Mouse (Mus musculus): ENCODE data around the gene Slc44a1.

Slc44a1 gene

DNA sequence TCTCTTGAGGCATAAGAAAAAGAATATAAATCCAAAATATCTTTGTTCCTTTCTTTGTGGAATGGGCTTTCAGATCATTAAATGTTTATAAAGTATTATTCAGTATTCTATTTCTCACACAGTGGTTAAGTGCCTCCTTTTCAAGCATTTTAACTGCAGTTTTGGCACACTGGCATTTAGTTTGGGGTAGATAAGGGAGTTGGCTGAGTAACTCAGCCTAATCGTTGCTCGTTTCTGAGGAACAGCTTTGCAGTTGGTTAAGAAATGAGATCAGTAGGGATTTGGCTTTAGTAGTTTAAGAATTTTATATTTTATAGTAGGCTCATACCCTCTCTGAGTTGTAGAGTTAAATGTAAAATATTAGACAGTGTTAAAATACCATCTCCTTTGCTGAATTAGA is 97.3 kb downstream of the Slc44a1 start:
- no peak for DNase-seq (ENCODE audit: low read depth)

GRCm38 (mm10) chr4:53538600-53538999 is 98.4 kb downstream of the Slc44a1 start:
- DNase-seq (ENCODE audit: low read depth) = no peak

GRCm38 (mm10) chr4:53539929-53540328 is 99.7 kb downstream of the Slc44a1 start:
- no peak for DNase-seq (ENCODE audit: low read depth)

DNA sequence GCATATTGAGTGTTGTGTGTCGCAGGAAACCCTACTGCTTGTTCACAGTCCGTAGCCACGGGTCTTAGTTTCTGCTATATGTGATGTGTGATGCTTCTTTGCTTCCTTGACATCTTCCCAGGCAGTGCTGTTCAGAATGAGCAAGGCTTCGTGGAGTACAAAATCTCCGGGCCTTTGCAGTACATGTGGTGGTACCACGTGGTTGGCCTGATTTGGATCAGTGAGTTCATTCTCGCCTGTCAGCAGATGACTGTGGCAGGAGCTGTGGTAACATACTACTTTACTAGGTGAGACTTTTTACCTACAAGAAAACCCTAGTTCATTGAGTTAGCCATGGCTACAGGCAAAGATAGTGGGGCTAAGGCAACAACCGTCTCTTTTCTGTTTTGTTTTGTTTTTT is 103.2 kb downstream of the Slc44a1 start:
- no peak for DNase-seq (ENCODE audit: low read depth)

DNA sequence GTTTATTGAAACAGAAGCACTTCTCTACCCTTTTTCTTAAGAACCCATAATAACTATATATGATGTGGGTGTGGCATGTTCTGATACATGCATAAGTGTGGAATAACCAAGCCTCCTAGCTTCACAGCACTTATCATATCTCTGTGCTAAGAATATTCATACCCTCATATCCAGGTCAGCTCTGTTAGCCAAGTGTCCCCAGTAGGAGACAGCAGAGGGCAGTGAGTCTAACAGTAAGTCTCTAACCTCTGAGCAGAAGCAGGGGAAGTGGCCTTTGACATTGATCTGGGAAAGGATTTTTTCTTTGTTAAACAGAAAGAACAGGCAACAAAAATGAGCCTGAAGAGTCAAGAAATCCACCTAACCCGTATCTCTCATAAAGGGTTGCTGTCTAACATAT is 104.7 kb downstream of the Slc44a1 start:
- no peak for DNase-seq (ENCODE audit: low read depth)

GRCm38 (mm10) chr4:53547381-53547780 is 107.2 kb downstream of the Slc44a1 start:
- no peak for DNase-seq (ENCODE audit: low read depth)

- DNase-seq (ENCODE audit: low read depth) = no peak
These were observed 109.2 kb downstream of the Slc44a1 start for GRCm38 (mm10) chr4:53549375-53549774.

GRCm38 (mm10) chr4:53564618-53565017 is 124.4 kb downstream of the Slc44a1 start:
- DNase-seq (ENCODE audit: low read depth) = no peak

DNA sequence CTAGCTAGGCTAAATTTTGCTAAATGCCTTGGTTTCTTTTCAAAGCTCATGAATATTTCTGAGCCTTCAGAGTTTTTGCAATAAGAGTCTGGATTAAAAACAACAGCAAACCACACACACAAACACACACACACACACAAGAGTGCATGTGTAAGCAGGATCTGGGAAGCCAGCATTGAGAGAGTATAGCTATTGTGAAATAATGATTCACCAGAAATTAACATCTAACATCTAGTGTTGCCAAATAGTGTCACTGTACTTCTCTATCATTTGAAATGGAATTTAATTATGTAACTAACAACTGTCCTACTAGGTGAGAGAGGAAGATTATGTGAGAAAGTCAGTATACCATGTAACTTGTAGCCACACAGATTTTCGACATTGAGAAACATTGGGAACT is 126.9 kb downstream of the Slc44a1 start:
- DNase-seq (ENCODE audit: low read depth) = no peak

- no peak for DNase-seq (ENCODE audit: low read depth)
These were observed 135.3 kb downstream of the Slc44a1 start for GRCm38 (mm10) chr4:53575558-53575957.

DNA sequence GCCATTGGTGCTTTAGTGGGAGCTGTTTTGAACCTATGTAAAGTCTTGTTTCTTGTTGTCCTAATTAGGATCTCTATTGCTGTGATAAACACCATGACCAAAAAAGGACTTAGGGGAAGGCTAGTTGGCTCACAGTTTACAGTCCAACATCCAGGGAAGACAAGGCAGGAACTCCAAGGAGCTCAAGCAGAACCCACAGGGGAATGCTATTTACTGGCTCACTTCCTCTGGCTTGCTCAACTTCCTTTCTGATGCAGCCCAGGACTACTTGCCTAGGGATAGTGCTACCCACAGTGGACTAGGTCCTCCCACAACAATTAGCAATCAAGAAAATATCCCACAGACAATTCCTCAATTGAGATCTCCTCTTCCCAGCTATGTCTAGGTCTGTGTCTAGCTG is 147.5 kb downstream of the Slc44a1 start:
- no peak for DNase-seq (ENCODE audit: low read depth)

DNA sequence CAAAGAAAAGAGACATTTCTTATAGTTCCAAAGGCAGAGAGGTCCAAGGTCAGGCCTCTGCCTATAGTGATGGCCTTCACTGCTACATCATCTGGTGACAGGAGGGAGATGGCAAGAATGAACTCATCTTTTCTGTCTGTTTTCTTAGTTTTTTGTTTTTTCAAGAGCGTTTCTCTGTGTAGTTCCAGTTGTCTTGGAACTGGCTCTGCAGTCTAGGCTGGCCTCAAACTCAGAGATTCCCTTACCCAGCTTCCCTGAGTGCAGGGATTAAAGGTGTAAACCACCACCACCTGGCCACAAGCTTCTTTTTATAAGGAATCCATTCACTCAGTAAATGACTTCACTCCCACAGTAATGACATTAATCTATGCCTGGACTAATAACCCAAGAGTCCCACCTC is 148.7 kb downstream of the Slc44a1 start:
- DNase-seq (ENCODE audit: low read depth) = no peak

- no peak for DNase-seq (ENCODE audit: low read depth)
These were observed 149.3 kb downstream of the Slc44a1 start for GRCm38 (mm10) chr4:53589466-53589865.

DNA sequence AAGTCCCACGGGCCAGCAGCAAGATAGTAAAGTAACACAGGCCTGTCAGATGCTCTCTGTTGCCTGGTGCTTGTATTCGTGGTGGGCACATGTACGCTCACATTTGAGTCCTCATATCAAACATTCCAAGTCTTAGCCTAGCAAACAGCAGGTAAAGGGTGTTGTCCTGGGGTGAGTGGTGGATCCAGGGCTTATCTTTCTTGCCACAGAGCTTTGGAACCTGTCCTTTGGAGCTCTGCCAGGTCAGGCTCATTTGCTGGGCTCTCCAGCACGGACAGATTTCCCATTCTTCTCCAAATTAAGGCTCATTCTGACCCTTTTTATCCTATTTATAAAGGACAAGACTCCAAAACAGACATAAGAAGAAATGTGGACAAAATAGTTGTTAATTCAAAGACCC is 149.9 kb downstream of the Slc44a1 start:
- DNase-seq (ENCODE audit: low read depth) = no peak

DNA sequence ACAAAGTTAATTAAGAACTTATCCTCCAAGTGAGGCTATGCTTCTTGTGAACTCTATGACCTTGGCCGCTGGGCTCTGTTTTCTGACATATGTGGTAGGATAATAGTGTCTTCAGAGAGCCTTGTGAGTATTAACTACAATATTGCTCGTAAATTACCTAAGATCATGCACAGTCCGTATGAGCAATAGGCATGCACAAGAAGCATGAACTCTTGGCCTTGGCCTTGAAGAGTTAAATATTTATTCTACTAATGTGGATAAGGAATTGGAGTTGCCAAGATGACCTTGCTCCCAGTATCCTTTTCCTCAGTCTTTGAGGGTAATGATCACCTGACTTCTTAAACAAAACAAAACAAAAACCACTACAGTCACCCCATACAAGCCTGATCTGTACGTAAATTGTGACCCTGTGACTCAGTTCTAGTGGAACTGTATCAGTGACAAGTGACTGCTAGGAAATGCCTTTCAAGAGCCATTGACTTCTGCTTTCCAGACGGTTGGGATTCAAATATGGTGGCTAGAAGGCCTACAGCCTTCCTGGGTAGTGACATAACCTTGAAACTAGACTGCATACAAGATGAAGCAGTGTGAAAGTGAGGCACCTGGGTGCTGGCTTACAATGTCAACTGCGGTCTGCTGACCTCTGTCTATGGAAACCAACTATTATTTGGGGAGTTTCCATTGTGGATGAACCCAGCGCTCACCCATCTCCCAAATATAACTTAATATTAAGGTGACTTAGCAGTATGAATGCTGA is 150.7 kb downstream of the Slc44a1 start:
- DNase-seq (ENCODE audit: low read depth) = no peak

- DNase-seq (ENCODE audit: low read depth) = no peak
These were observed 151.3 kb downstream of the Slc44a1 start for GRCm38 (mm10) chr4:53591536-53591935.

- no peak for DNase-seq (ENCODE audit: low read depth)
These were observed 151.7 kb downstream of the Slc44a1 start for GRCm38 (mm10) chr4:53591941-53592340.

DNA sequence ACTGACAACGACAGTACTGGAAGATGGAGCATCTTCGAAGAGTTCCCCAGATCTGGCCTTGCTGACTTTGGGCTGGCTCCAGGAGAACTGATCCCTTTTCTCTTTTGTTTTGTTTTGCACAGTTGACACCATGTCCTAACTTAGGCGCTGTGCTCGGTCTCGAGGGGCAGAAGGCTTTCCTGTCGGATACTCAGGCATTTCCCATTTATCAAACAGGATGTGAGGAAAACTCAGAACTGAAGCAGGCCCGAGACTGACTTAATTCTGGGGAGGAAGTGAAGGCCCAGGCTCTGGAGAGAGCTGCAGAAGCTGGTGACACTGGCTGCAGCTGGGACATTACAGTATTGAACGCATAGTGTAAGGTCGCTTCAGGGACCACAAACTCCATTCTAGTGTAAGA is 152.2 kb downstream of the Slc44a1 start:
- DNase-seq (ENCODE audit: low read depth) = no peak

DNA sequence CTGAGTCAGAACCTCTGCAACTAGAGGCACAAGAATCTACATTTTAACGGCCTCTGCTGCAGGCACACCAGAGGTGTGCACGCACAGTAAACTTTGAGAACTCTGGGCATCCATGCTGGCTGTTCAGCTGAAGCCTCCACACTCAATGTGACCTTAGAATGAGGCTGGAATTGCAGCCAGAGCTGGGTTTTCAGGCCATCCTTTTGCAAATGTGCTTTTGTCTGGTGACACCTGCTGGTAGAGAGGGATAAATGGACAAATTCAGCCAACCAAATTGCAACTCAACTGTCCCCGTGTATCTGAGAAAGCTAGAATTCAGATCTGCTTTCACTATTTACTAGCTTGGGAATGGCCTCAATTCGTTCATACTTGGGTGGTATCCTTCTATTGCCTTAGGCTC is 154.0 kb downstream of the Slc44a1 start:
- peak; percentile 60 for DNase-seq (ENCODE audit: low read depth)

- no peak for DNase-seq (ENCODE audit: low read depth)
These were observed 155.2 kb downstream of the Slc44a1 start for GRCm38 (mm10) chr4:53595246-53596062.

- no peak for DNase-seq (ENCODE audit: low read depth)
These were observed 156.1 kb downstream of the Slc44a1 start for GRCm38 (mm10) chr4:53596063-53596895.

DNA sequence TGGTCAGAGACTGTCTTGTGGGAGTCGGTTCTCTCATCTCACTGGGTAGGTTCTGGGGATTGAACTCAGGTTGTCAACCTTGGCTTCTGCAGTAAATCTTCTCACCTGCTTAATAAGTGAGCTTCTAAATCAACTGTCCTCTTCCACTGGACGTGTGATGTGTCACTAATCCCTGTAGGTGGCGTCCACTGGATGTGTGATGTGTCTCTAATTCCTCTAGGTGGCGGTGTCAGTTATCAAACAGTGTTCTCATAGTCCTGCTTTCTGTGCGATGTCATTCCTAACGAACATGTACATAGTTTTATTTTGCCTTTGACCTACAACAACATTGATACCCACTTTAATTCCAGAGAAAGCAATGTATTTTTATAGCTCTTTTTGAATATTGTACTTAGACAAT is 160.2 kb downstream of the Slc44a1 start:
- DNase-seq (ENCODE audit: low read depth) = peak; percentile 64

Measured in 416B (cell line).